Mouse (Mus musculus): Measurements from ENCODE around the gene Ppp1r12c. TPM values are rescaled to one million over a fixed set of nuclear protein-coding genes. Genes with fewer than 3 reads are reported as not detected.

The Ppp1r12c gene
- total RNA-seq, 2 experiments from 2014 or later: 74.0 to 84.4 TPM

DNA sequence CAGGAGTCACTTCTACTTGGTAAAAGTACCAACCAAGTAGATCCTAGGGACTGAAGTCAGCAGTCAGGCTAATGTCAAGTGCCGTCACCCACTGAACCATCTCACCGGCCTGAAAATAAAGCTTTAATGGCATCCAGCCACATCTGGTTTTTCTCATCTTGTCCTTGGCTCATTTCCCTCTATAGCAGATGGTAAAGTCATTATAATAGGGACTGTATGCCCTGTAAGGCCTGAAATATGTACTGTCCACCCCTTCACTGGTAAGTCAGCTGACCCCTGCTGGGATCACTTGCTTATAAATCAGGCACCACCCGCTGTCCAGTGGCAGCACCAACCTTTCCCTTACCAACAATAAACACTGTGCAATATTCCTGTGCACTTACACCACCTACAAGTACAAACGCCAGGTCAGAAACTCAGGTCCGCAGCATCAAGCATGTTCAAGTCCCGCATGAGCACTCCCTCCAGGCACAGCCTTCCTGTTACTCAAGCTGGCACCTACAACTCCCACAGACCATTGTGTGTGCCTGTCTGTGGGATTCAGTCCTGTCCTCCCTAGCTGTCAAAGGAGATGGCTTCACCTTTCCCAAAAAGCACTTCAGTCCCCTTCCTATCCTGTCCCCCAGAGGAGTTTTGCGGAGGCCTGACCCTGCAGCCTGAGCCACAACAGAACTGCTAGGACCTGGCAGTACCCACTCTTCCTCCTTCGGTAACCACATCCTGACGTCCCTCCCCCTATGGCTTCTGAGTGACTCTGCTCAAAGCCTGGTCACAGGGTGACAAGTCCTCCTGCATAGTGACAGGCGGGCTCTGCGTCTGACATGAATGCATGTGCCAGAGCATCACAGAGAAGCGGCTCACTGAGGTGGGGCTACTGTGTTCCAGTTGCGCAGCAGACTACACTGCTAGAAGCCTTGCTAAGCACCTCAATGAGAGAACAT lies 8.9 kb downstream of the Ppp1r12c start:
- no peak for DNase-seq

DNA sequence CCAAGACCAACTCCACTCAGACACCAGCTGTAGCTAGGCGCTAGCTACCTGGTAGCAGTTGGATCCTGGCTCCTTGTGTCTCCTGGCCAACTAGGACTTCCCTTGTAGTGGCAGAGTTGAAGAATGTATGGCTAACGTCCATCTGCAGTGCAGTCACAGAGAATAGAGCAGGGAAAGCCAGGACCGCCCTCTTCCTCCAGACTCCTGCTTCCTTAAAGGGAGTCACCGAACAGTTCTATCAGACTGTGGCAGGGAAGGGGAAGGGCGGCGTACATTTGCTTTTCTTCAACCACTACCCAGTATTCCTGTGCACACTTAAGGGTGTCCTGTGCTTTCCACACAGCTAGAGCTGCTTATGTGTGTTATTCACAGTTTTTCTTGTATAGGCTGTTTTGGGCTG lies 10.2 kb downstream of the Ppp1r12c start:
- no peak for DNase-seq

GRCm38 (mm10) chr7:4482281-4482680 lies 19.2 kb downstream of the Ppp1r12c start:
- DNase-seq: no peak

DNA sequence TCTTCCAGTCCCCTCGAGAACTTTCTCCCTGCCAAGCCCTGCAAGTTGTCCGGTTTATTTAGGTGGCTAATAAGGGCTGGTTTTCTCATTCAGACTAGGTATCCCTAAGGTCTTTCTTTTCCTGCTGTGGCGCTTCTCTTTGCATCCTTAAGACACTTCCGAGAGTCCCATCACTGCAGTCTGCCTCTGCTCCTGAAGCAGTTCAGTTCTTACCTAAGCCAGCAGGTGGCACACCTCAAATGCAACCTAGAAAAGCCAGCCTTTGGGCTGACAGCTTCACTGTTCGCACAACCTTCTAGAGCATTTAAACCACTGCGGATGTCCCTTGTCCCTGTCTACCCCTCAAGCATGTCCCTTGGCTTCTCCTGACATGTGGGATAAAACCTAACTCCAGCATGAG lies 21.8 kb downstream of the Ppp1r12c start:
- DNase-seq: peak; percentile 42

DNA sequence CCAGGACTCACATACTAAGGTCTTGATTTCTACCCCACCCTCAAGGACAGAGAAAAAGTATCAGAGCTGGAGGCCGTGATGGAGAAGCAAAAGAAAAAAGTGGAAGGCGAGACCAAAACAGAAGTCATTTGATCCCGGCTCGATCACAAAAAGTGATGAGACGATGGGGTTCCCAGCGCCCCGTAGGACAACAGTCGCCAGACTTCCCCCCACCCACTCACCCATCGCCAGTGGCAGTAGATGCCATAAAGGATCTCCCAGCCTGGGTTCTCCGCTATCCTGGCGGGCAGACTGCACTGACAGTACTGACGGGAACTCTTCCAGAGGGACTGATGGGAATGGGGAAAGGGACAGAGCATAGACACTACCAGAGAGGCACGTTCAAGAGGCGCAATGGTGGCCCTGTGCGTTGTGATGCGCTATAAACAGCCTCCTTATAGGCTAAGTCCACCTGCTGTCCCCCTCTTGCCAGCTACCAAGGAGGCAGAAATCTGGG lies 22.6 kb downstream of the Ppp1r12c start:
- DNase-seq: no peak

GRCm38 (mm10) chr7:4478021-4478795 lies 23.3 kb downstream of the Ppp1r12c start:
- peak; percentile 82 for DNase-seq

DNA sequence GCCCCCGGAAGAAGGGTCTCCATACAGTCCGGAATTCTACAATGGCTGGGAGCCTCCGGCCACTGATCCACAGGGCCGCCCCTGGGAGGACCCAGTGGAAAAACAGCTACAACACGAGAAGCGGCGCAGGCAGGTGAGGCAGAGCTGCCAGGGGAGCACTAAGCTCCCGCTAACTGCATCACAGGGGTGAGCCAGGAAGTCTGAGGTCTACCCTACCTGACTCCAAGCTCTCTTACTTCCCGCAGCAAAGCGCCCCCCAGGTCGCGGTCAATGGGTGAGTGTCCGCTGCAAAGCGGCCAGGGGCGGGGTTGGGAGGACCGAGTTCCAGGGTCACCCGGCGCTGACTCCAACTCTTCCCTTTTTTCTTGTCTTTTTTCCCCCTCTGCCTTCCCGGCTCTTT lies 27.5 kb downstream of the Ppp1r12c start:
- no peak for DNase-seq

DNA sequence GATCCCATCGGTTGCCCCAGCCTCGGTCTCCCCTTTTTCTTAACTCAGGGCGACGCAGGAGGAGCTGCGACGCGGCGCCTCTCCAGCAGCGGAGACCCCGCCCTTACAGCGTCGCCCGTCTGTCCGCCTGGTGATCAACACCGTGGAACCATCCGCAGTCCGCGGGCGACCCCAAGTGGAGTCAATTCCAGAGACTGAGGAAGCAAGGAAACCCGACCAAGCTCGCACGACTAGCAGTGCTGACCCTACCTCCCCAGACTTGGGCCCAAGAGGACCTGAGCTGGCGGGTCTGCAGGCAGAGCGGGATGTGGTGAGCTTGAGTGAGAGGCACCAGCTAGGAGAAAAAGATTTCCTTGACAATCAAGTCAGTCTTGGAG lies 30.3 kb downstream of the Ppp1r12c start:
- peak; percentile 91 for DNase-seq

GRCm38 (mm10) chr7:4470275-4471178 lies 31.0 kb downstream of the Ppp1r12c start:
- DNase-seq: peak; percentile 71

DNA sequence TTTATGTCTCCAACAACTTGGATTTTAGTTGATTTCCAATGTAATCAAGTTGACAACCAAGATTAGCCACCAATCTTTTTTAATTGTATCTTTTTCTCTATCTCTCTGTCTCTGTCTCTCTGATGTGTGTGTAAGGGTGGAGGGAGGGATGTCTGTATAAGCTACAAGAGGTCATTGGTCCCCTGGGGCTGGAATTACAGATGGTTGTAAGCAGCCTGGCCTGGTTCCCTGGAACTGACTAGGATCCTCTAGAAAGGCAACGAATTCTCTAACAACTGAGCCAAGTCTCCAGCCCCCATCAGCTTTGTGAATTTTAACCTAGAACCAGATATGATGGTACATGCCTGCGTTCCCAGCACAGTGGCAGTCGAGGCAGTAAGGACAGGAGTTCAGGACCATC lies 33.7 kb downstream of the Ppp1r12c start:
- DNase-seq: no peak

DNA sequence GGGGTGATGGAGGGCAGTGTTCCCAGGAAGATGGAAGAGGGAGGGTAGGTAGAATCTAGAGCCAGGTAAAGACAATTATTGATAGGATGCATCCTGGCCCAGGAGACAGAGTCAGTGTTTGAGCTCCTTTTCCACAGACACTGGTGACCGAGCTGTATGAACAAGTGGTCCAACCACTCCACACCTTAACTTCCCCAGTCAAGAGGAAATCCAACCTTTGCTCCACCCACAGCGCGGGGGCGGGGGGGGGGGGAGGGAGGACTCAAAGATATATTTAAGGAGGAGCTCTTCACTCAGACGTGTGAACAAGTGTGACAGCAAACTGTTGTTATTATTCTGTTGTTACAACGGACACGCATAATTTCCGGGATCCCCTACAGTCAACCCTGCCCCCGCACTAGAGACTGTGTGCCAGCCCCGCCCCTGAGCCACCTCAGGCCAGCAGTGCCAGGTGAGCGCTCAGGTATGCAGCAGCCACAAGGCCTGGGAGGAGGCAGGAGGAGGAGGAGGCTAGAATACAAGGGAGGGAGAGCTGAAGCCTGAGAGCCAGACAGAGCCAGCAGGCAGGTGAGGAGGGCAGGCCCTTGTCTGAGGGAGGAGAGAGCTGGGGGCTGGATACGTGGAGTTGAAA lies 37.2 kb downstream of the Ppp1r12c start:
- no peak for DNase-seq

DNA sequence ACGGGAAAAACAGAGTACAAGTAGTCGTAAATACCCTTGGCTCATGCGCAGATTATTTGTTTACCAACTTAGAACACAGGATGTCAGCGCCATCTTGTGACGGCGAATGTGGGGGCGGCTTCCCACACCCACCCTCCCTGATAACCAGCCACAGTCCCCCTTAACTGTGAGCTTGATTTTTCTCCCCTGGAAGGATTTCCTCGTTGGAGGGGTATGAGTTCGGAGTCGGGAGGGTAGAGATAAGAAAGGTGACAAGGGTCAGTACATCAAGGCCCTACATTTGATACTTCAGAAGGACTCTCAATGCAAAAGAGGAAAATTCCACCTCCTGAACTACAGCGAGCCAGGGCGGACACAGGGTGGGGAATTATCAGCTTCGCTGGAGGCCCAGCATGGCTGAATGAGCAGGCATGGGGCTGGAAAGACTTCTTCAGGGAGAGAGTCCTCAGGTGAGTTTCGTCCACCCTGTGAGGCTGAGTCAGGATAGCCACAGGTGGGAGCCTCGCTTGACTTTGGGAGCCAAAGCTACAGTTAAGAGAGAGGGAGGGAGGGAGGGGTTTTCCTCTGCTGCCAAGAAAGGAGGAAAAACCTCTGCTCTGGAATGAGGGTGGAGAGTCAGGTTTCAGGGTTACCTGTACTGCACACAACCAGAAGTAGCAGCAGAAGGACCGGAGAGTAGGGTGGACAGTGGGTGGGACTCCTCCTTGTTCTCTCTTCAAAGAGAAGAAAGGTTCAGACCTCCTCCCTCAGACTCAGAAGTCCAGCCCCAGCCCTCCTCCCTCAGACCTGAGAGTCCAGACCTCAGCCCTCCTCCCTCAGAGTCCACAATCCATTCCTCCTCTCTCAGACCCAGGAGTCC lies 40.7 kb downstream of the Ppp1r12c start, which contains the start of gene Eps8l1:
Gene Eps8l1 (plus strand): TSS at position 99 of the 859 bp plus-strand sequence.
- DNase-seq: no peak

DNA sequence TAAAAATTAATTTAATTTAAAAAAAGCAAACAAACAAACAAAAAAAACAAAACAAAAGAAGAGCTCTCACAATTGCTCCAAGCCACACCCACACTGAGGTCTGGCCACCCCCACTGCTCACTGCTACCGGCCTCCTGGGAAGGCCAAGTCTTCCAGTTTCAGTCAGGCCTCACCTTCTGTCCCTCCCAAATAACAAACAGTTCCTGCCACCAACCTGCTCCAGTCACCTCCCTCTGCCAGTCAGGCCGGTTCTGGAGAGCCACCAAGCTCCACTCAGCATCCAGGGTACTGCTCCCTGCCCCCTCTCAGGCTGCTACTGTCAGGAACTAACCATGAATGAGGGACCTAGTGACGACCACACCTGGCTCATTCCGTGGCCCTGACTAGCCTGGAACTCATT lies 48.8 kb downstream of the Ppp1r12c start:
- DNase-seq: no peak

DNA sequence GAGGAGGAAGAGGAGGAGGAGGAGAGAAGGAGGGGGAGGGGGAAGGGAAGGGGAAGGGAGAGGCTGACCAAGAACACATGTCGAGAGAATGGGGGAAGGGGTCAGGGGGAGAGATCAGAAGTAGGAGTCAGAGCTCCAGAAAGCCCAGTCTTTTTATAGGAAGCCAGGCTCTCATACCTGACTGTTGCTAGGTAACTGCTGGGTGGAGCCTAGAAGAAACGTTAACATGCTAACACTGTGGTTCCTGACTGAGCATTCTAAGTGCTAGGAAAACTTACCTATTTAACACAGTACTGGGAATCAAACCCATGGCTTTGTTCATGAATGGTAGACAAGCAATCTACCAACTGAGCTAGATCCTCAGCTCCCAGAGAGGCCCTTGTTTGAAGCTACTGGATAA lies 52.3 kb downstream of the Ppp1r12c start:
- no peak for DNase-seq

DNA sequence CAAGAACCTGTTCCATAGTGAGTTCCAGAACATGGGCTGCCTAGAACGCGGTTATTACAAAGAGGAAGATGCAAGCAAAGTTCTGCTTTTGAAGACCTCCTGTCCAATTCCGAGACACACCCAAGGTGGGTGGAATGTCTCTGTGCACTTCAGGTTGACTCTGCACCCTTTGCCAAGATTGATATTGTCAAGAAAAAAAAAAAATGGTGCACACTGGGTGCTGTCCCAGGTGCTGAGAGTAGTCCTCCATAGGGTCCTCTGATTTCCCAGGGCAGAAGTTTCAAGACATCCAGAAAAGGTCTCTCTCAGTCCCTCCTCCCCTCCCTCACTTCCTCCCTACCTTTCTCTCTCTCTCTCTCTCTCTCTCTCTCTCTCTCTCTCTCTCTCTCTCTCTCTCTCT lies 53.0 kb downstream of the Ppp1r12c start:
- no peak for DNase-seq

DNA sequence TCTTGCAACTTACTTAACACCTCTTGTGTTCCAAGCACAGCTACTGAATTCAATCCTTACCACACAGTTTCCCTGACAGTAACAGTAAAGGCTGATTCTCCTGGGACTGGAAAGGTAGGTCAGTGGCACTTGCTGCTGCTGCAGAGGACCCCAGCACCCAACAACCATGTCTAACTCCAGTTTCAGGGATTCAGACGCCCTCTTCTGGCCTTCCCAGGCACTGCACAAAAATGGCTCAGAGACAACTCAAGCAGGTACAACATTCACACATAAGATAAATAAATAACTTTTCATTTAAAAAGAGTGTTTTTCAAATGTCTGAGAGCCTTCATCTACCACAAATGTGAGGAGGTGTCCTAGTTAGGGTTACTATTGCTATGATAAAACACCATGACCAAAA lies 54.3 kb downstream of the Ppp1r12c start:
- DNase-seq: no peak

- peak; percentile 90 for DNase-seq
These were observed 56.2 kb downstream of the Ppp1r12c start, which contains the start of gene Rdh13 for GRCm38 (mm10) chr7:4445216-4445791. Gene Rdh13 (minus strand): TSS chr7:4445649.

- DNase-seq: no peak
These were observed 60.9 kb downstream of the Ppp1r12c start for GRCm38 (mm10) chr7:4440549-4440948.

DNA sequence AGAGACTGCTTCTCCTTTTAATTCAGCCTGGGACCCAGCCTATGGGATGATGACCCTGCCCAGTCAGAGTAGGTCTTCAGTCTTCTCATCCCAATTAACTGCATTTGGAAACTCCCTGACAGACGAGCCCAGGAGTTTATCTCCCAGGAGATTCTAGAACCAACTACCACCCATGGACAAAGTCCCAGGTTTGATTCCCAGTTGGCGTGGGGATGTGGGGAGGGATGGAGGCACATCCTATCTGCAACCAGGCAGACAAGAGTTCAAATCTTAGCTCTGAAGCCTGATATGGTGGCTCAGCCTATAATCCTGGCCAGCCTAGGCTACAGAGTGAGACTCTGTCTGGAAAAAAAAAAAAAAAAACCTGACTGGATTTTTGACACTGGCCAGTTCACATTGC lies 63.8 kb downstream of the Ppp1r12c start:
- DNase-seq: no peak

GRCm38 (mm10) chr7:4432026-4432425 lies 69.5 kb downstream of the Ppp1r12c start:
- no peak for DNase-seq

Measured in adrenal gland, postnatal 10 days (tissue).